Mouse (Mus musculus) natural killer cell, adult 2 months (primary cell): ENCODE results near the gene Khdc1b.
"Not testable (repeated sequence)": the region's sequence is repeated elsewhere in the genome, so short reads cannot be mapped to it uniquely, and the experiment has no call there.

Experiments
- DNase-seq, 2 experiments: peaks; one replicate each; pipeline ENCODE4 v3.0.0; 2022; ENCODE audit warnings: low spot score in 2 of 2

Khdc1b gene

GRCm38 (mm10) chr1:21383256-21383655 is at the start of gene Khdc1b:
Khdc1b (plus strand) TSS chr1:21383556.
- no peak for DNase-seq

GRCm38 (mm10) chr1:21335836-21336235 is 47.5 kb upstream of the Khdc1b start:
- DNase-seq: no peak

- no peak for DNase-seq
Measured at GRCm38 (mm10) chr1:21340745-21341144, 42.6 kb upstream of the Khdc1b start.

- peak; percentile 49 to 56 for DNase-seq
Measured at GRCm38 (mm10) chr1:21344253-21344652, 39.1 kb upstream of the Khdc1b start.

GRCm38 (mm10) chr1:21344752-21345151 is 38.6 kb upstream of the Khdc1b start:
- DNase-seq: not testable (repeated sequence)

GRCm38 (mm10) chr1:21349341-21349740 is 34.0 kb upstream of the Khdc1b start, which contains the start of gene Khdc1a:
Khdc1a (plus strand) TSS chr1:21349641.
- no peak for DNase-seq

- not testable (repeated sequence) for DNase-seq
Measured at GRCm38 (mm10) chr1:21368031-21368430, 15.3 kb upstream of the Khdc1b start, which contains the start of gene Khdc1c. Khdc1c (plus strand) TSS chr1:21368331.

GRCm38 (mm10) chr1:21391138-21391671 is 7.8 kb downstream of the Khdc1b start:
- DNase-seq: no peak

- no peak for DNase-seq
Measured at GRCm38 (mm10) chr1:21402804-21403203, 19.4 kb downstream of the Khdc1b start.

GRCm38 (mm10) chr1:21407266-21407665 is 23.9 kb downstream of the Khdc1b start:
- no peak for DNase-seq

GRCm38 (mm10) chr1:21411331-21412196 is 28.2 kb downstream of the Khdc1b start:
- peak; percentile 9 to 18 for DNase-seq

GRCm38 (mm10) chr1:21412197-21412555 is 28.8 kb downstream of the Khdc1b start:
- no peak for DNase-seq

- DNase-seq: no peak
Measured at GRCm38 (mm10) chr1:21419370-21419769, 36.0 kb downstream of the Khdc1b start.

GRCm38 (mm10) chr1:21425654-21426053 is 42.3 kb downstream of the Khdc1b start:
- DNase-seq: peak; percentile 3 to 16

GRCm38 (mm10) chr1:21428079-21428478 is 44.7 kb downstream of the Khdc1b start:
- DNase-seq: no peak

- no peak for DNase-seq
Measured at GRCm38 (mm10) chr1:21431666-21432065, 48.3 kb downstream of the Khdc1b start.

GRCm38 (mm10) chr1:21434853-21435252 is 51.5 kb downstream of the Khdc1b start:
- DNase-seq: no peak
